Mouse (Mus musculus): ENCODE data around the gene Sptssb.

The Sptssb gene

DNA sequence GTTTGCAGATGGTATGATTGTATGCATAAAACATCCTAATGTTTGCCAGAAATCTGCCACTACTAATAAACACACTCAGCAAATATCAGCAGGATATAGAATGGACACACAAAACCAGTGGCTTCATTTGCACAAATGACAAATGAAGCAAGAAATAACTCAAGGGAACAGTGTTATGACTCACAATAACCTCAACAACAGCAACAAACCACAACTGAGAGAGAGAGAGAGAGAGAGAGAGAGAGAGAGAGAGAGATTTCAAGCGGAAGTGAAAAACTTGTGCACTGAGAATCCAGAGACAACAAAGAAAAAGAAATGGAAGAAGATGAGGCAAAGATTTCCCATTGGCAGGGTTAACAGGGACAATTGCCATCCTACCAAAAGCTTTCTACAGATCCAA lies 35.2 kb downstream of the Sptssb start:
- DNase-seq = no peak

DNA sequence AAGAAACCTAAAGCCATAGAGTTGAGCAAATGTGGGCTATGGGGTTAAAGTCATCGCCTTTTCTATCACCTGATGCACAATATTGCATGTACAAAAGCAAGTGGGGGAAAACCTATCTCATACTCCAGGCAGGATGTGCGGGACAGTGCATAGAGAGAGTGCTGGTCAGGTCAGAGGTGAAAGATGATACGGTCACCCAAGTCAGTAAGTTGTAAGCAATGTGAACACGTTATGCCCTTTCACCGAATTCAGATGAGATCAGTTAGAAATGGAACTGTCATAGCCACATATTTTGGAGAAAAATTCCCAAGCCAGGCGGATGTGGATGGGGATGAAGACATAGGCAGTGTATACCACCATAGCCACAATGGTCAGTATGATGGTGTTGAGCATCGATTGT lies 39.1 kb downstream of the Sptssb start:
- DNase-seq = no peak

DNA sequence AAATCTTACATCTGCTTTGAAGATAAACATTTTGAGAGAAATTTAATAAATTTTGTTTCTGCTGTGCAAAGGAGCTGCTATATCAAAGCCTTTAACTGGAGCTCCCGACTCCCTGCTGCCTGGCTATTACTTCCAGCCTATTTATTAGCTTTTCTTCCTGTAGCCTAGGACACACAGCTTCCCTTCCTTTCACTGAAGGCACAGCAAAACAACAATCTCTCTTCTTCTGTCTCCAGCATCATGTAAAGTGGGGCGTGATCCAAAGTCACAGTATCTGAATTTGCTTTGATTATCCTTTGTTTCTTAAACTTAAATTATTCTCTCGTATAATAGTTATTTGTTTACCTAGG lies 39.9 kb downstream of the Sptssb start:
- no peak for DNase-seq

DNA sequence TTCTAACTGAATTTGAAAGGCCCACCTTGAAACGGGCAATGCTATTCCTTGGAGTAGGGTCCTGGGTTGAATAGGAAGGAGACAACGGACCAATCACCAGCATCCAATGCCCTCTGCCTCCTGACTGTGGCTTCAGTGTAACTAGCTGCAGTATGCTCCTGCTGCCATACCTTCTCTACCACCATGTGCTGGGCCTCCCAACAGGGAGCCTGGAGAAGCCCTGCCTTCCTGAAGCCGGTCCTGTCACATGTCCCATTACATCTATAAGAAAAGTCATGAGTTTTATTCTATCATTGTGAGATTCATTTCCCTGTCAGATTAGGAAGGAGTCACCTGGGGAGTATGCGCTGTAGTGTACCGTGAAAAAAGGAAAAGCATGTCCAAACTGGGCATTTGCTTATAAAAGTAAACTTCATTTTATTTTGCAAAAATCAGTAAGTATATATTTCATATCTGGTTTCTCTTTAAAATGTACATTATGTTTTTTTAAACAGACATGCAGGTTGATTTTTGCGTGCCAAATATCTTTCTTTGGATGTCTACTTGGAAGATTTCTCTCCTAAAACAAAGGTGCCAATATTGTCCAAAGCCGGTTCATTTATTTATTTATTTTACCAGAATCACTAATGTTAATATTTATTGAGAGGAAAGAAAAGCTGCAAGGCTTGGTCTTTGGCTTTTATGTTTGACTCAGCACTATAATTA lies 40.4 kb downstream of the Sptssb start:
- DNase-seq = no peak

- no peak for DNase-seq
These were observed 41.3 kb downstream of the Sptssb start for GRCm38 (mm10) chr3:69818466-69818865.

DNA sequence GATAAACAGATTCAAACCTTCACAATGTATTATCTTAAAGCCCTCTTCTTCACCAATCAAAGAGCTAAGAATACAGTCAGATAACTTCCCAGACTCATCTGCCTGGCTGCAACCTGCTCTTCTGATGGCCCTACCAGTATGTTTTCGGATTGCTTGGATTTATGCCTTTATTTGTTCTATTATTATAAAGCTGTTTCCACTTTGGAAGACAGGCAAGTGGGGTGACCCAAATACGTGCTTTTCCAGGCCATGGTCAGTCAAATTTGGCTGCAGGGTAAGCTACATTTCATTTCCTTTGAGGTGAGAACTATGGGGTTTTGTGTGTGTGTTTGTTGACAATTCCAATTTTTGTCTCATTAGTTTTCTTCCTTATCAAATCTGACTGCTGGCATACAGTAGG lies 43.2 kb downstream of the Sptssb start:
- DNase-seq = no peak

- no peak for DNase-seq
These were observed 46.6 kb downstream of the Sptssb start for GRCm38 (mm10) chr3:69813005-69813695.

GRCm38 (mm10) chr3:69812442-69812841 lies 47.3 kb downstream of the Sptssb start:
- no peak for DNase-seq

DNA sequence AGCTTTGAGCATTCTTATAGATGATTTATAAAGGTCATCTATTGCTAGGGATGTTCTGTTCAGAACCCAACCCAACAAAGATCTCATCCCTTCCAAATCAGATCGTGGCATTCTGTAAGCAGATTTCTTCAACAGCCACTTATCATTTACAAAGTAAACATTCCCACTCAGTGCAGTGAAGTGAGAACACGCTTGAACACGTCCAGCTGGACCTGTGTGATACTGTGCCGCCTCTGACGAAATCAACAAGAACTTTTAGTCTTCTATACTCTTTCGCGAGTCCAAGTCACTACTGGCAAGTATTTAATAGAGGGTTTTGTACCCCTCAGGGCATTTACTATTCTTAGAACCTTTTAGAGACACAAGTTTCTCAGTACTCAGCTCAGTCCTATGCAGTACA lies 51.3 kb downstream of the Sptssb start:
- no peak for DNase-seq

DNA sequence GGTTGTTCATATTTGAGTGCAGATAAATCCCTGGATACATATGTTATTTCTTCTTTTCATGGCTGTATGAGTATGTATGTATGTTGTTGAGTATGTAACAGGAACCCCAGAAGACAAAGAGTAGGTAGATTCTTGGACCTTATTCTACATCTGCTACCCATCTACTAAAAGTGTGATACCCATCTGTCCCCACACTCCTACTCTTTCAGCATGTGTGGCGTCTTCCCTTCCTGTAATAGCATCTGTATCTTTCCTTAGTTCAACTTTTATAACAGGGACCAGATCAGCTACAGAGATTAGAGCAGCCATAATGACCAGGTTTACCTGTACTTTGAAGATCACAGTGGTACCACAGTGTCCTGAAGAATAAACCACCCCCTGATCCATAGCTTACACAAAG lies 56.6 kb downstream of the Sptssb start:
- DNase-seq = no peak

GRCm38 (mm10) chr3:69800829-69801384 lies 58.8 kb downstream of the Sptssb start:
- no peak for DNase-seq

- no peak for DNase-seq
These were observed 60.6 kb downstream of the Sptssb start for GRCm38 (mm10) chr3:69799096-69799495.

GRCm38 (mm10) chr3:69797969-69798368 lies 61.8 kb downstream of the Sptssb start:
- no peak for DNase-seq

DNA sequence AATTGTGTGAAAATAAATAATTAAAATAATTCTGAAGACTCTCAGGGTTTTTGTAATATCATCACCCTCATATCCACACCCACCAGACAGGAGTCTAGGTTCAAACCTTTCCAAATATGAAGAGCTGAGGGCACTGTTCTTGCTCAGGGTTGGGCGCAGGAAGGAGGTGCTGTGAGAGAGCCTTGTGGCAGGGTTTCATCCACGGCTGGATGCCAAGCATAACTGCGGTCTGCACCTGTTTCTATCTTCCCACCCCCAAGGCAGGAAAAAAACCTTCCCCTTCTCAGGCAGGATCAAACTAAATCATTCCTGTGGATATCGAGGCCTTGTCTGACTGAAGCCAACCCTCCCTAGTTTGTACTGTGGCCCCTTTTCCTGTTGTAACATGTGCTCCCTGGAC lies 62.2 kb downstream of the Sptssb start:
- DNase-seq = no peak

DNA sequence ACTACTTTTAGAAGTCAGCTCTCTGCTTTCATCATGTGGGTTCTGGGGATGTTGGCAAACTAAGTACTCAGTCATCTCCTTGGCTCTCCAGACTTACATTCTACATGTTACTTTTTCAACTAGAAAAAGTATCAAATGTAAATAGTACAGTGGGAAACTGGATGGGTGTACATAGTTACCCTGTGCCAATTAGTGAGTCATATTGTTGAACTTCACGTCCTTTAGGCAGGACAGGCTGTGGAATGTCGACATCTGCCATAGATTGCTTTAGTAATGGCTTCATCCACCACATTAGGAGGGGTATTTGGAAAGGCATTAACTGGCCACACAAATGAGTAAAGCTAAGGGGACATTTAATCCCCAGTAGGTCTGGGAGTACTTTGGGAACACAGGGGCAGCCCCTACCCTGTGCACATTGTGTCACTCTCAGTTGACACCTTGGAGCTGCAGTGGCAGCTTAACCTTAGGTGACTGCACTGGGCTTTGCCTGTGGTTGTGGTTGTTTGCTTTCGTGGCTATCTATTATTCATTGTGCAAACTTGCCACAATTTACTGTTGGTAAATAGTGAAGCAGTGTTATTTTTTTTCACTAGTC lies 66.8 kb downstream of the Sptssb start:
- DNase-seq = no peak

DNA sequence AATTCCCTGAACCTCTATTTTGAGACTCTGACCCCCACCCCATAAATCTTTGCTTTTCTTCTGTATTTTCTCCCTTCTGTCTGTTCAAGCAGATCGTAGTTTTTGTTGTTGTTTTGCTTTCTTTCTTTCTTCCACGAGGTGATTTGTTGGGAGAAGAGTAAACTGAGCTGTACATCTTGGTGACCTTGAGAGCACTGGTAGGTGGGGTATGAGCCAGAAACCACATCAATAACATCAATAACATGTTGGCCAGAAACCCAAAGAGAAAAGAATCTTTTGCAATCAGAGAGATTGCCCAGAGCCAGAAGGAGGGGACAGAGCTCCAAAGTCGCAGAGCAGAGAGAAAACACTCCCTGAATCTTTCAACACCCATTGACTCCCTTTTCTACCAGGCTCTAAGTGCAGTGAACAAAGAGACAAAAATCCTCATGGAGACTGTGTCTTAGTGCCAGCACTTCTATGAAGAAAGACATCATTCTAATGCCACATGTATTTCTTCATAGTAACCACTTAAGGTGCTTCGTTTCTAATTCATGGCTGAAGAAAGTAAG lies 80.4 kb downstream of the Sptssb start:
- no peak for DNase-seq

- DNase-seq = no peak
These were observed 86.4 kb downstream of the Sptssb start for GRCm38 (mm10) chr3:69773356-69773755.
